Mouse (Mus musculus): ENCODE data around the gene Pcmtd2. TPM values are rescaled to one million over a fixed set of nuclear protein-coding genes. Genes with fewer than 3 reads are reported as not detected.

Pcmtd2 gene
- polyA plus RNA-seq (2017; shearing (Covaris generic)), result 85.1 TPM

GRCm38 (mm10) chr2:181837372-181838292, at the start of gene Pcmtd2:
Pcmtd2 (plus strand) TSS chr2:181837854.

GRCm38 (mm10) chr2:181863791-181864535, 26.3 kb downstream of the Pcmtd2 start, which contains the start of gene Polr3k:
Polr3k (plus strand) TSS chr2:181864337.

Other genes starting within 250 kb of the Pcmtd2 start
- gene Prpf6, start 246.0 kb upstream of the Pcmtd2 start, polyA plus RNA-seq (2017; shearing (Covaris generic)), result 102 TPM
- gene Zfp512b, start 245.1 kb upstream of the Pcmtd2 start, polyA plus RNA-seq (2017; shearing (Covaris generic)), result 18.5 TPM
- gene Samd10, start 238.6 kb upstream of the Pcmtd2 start, polyA plus RNA-seq (2017; shearing (Covaris generic)), result 6.1 TPM
- gene Gm29797, start 180.8 kb upstream of the Pcmtd2 start, polyA plus RNA-seq (2017; shearing (Covaris generic)), result not detected
- not detected for gene Sox18, start 166.2 kb upstream of the Pcmtd2 start, polyA plus RNA-seq (2017; shearing (Covaris generic))
- 16.3 TPM for gene Tcea2, start 157.5 kb upstream of the Pcmtd2 start, polyA plus RNA-seq (2017; shearing (Covaris generic))
- 239 TPM for gene Rgs19, start 143.9 kb upstream of the Pcmtd2 start, polyA plus RNA-seq (2017; shearing (Covaris generic))
- not detected for gene Lkaaear1, start 139.4 kb upstream of the Pcmtd2 start, polyA plus RNA-seq (2017; shearing (Covaris generic))
- gene Oprl1, start 122.8 kb upstream of the Pcmtd2 start, polyA plus RNA-seq (2017; shearing (Covaris generic)), result 0.27 TPM
- gene Myt1, start 74.5 kb upstream of the Pcmtd2 start, polyA plus RNA-seq (2017; shearing (Covaris generic)), result not detected
- 32.1 TPM for gene Polr3k, start 26.5 kb downstream of the Pcmtd2 start, polyA plus RNA-seq (2017; shearing (Covaris generic))
- gene Gm14496, start 153.3 kb downstream of the Pcmtd2 start, polyA plus RNA-seq (2017; shearing (Covaris generic)), result 0.10 TPM

All from CD4-positive, CD25-positive, alpha-beta regulatory T cell, adult 9 weeks (primary cell).